Mouse (Mus musculus): ENCODE results near the gene Ccdc136.
"Not testable (repeated sequence)": the region's sequence is repeated elsewhere in the genome, so short reads cannot be mapped to it uniquely, and the experiment has no call there.

The Ccdc136 gene

DNA sequence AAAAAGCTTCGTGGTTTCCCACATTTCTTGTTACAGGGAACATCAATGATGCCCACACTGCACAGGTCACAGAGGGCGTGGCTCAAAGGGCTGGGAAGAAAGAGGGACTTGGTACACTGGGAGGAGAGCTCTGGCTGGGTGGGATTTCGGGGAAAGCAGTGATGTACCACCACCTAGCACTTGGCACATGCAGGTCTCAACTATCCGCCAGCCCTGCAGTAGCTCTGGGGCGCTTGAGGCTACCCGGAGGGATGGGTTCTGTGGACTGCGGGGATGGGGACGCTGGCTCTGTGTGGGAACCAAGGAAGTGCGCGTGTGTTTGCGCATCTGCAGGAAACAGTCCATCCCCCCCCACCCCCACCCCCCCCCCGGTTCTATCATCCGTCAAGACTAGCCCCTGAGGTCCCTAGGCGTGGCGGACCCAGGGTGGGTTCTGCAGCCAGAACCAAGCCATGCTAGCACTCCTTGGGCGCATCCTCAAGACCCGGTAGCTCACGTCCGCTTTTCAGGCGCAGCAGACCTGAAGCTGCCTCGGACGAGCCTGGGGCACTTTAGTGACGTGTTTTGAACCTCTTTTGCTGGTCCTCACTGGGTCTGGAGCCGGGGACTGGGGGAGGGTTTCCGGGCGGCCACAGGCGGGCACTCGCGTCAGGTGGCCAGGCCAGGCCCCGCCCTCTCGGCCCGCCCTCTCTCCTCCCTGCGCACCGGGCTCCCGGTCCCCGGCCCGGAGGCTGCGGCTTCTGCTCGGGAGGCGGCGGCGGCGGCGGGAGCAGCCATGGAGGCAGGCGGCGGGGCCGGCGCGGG is at the start of gene Ccdc136:
Ccdc136 (plus strand) TSS at position 400 of the 804 bp plus-strand sequence.
- peak; percentile 82 to 87 for DNase-seq

DNA sequence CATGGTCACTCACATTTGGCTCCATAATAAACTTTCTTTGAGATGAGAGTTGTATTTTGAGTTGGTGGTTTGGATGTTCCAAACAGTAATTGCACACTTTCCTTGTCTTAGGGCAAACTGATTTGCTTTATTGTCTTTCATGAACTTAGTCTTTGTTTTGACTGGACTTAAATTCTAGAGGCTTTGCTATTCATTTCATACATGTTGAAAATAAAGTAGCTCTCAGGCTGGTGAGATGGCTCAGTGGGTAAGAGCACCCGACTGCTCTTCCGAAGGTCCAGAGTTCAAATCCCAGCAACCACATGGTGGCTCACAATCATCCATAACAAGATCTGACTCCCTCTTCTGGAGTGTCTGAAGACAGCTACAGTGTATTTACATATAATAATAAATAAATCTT is 49.6 kb upstream of the Ccdc136 start:
- DNase-seq: not testable (repeated sequence)

DNA sequence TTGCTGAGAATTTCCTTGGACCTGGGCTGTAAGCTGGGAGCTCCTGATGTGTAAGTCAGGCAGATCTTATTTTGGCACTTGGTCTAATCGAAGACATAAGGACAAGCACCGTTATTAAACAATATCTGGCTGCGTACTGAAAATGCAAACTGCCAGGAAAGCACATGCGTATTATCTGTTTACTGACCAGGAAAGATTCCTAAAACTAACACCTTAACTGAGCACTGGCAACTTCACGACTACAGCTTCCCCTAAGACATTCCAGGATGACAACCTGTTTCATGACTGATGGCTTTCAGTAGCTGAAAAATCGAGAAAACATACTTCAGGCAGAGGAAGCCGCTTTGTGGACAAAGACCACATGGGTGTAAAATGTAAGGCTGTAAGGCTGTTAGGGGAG is 48.9 kb upstream of the Ccdc136 start:
- DNase-seq: no peak

DNA sequence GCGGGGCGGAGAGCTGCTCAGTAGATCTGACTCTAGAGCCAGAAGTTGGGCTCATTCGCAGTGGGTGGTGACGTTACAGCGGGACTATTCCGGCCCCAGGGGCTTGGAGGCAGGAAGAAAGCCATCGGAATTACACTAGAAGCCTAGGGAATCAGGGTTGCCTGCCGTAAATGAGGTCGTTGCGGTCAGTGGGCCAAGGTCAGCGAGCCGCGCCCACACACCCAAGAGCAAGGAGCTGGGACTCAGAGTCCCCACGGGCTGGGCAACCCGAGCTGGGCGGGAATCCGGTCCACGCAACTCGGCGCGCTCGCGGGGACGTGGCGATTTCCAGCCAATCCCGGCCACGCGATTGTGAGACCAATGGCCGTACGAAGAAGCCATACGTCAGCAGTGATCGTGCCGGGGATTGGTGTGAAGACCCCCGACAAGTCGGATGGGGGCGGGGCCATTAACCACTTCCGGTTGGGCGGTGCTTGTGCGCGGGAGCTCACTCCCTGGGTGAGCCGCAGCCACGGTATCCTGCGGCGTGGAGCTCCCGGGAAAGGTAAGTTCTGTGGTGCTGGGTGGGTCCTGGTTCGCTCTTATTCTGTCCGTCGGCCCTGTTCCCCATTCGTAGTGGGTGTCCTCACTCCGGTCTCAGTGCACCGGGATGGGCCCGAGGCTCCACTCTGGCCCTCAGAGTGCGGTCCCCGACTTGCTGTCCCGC is 48.3 kb upstream of the Ccdc136 start, which contains the start of gene Calu:
Calu (plus strand) TSS at position 405 of the 706 bp plus-strand sequence.
- peak; percentile 99 to 100 for DNase-seq

DNA sequence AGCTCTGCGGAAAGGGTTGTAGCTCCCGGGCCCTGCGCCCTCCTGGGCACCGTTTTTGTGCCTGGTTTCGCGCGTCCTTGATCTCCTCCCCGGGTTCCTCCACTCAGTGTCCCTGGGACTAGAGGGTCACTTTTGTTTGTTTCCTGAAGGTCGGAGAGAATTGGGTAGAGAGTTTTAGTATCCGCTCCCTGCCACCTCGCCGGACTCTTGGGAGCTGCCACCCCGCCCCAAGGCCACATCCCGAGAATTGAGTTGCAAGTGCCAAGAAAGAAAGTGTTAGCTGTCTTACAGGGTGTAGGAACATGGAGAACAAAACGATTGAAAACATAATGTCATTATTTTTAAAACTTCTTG is 47.8 kb upstream of the Ccdc136 start:
- DNase-seq: no peak

DNA sequence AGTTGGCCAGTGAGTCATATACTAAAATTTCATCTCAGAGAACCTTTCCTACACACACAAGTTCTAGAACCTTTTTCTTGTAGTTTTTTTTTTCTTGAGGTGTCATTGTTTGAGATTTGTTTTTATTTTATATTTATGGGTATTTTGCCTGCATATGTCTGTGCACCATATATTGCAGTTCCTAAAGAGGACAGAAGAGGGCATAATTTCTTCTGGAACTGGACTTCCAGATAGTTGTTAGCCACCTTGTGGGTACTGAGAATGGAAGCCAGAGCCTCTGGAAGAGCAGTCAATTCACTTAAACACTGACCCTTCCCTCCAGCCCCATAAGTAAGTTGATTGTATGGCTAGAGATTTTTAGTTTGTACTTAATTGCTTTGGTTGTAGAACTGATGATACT is 44.5 kb upstream of the Ccdc136 start:
- no peak for DNase-seq

DNA sequence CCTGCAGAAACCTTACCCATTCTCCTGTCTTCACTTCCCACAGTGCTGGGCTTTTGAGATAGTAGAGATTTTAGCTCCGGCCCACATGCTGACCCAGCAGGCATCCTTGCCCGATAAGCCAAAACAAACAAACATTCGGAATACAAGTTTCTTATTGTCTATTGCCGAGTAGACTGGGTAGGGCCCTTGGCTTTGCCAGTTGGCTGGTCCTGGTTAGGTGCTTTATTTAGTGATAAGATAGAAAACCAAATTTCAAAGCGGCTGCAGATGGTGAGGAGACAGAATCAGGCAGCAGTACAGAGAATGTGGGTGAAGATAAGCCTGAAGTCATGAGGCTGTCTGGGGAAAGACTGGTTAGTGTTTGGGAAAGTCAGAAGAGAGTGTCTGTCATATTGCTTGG is 43.3 kb upstream of the Ccdc136 start:
- no peak for DNase-seq

DNA sequence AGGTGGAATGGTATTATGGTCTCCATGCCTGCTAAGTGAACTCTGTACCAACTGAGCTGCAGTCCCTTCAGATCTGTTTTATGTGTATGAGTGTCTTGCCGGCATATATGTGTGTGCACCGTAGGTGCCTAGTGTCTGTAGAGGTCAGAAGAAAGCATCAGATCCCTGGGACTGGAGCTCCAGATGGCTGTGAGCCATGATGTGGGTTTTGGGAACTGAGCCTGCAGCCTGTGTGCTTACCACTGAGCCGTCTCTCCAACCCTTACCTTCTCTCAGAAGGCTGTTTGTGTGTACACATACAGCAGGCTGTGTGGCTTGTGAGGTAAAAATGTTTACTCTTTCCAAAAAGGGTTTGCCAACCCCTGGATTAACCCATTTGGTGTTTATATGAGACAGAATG is 36.7 kb upstream of the Ccdc136 start:
- peak in 1 of 2 experiments; percentile 38 for DNase-seq

DNA sequence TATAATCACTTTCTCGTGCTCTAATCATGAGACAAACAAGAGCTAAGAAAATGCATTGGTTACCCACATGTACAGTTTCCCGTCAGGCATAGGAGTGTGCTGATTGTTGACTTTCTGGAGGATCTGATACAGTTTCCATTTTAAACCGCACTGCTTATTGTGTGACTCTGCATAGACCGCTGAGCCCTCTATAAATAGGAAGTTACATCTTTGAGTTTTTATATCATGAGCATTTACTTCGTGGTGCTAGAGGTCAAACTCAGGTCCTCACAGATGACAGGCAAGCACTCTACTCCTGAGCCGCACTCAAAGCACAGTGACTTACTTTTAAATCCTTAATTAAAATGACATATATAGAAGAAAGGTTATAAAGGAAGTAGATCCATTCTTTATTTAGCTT is 35.9 kb upstream of the Ccdc136 start:
- DNase-seq: no peak

DNA sequence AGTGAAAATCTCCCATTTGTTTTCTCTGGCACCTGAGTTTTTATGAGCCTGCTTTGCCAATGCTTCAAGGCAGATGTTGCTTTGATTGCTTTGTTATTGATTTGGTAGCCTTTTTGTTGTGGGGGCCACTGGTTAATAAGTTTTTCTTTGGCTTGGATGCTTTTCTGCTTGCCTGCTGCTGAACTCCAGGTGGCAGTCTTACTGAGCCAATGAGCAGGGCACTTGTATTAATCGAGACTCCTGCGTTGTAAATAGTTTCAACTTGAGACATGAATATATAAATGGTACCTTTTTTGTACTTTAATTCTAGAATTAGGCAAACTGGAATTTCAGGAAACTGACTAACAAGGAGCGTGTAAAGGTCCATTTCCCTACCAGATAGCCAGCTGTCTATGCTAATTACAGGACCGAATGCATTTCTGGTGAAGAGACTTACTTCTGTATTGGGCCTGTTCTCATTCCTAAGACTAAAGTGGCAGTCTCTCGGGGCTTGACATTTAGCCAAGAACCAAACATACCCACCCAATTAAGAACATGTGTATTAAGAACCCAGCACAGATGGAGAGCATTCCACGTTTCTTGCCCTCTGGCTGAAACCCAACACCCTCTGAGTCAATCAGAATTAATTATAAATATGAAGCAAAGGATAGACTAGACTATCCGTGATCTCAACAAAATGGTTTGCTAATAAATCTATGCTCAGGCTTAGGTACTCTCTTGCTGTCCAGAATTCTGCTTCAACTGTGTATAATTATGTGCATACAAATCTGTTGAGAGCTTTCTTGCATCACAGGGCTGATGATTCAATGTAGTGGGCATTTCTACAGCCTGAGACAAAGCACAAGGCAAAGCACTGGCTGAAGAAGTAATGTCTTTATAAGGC is 33.6 kb upstream of the Ccdc136 start:
- DNase-seq: peak in 1 of 2 experiments; percentile 40

DNA sequence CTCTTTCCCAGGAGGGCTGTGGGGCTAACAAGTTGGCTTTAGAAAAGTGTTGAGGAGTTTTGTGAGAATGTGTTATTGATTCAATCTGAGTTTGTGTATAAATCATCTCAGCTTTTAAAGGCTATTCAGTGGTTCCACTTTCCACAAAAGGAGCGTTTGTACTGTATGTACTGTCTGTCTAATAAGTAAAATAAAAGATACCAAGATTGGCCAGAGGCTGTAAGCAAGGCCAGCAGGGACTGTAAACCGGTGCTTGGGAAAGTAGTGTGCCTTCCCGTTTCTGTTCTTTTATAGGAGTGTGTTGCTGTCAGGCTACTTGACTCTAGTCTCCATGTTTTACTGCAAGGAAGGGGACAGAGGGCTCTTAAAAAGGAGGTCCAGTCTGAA is 33.0 kb upstream of the Ccdc136 start:
- DNase-seq: no peak

DNA sequence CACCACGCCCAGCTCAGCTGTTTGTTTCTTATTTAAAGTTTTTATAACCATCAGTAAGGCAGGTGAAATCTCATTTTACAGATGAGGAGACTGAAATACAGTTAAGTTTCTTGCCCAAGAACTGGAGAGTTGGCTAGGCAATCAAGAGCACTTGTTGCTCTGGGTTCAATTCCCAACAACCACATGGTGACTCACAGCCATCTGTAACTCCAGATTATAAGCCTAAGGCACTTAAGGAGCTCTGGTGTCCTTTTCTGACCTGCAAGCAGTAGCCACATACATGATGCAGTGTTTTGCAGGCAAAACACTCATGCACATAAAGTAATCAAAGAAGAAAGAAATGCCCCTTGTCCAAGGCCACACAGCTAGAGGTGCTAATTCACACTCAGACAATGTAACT is 30.8 kb upstream of the Ccdc136 start:
- DNase-seq: no peak

DNA sequence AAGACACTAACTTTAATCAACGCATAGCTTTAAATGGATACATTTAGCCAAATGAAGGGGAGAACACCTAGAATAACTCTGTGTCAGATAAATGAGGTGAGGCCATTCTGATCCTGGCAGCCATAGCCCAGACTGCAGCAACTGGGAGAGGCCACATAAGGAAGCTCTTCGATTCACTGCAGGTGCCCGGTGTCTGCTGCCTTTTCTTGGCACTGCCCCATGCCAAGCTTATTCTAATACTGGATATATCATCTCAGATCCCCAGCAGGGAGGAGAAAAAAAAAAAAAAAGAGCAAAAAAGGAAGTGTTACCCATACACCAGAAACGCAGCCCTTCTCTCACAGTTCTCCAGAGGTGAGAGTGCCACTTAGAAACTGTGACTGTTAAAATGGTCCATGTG is 18.7 kb upstream of the Ccdc136 start:
- DNase-seq: peak; percentile 54 to 55

DNA sequence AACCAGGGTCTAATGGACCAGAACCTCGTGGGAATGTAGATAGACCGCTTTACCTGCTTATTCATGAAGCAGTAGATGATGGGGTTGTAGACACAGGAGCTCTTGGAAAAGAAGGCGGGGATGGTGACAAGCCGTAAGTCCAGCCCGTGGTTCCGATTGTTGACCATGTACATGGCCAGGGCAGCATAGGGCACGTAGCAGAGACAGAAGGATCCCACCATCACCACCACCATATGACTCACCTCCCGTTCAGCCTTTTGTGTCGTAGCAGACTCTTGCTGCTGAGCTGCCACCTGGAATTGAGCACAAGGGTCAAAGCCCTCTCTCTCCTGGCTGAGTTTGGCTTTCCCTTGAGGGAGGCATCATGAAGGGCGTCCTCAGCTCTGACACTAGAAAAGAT is 17.4 kb upstream of the Ccdc136 start:
- DNase-seq: no peak

DNA sequence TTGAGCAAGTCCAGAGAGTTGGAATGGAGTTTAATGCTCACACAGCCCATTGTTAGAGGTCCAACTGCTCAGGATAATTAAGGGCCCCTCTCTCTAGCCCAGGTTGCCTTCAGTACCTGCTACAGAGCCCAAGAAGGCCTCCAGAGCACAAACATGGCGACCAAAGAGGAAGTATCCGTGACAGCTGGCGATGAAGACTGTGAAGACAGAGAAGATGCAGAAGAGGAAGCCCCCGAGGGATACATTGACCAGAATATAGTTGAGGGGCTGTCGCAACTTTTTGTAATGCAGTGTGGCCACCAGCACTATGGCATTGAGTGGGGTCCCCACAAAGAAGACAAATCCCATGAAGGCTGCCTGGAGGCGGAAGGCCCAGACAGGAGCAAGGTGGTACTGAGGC is 16.2 kb upstream of the Ccdc136 start:
- no peak for DNase-seq

DNA sequence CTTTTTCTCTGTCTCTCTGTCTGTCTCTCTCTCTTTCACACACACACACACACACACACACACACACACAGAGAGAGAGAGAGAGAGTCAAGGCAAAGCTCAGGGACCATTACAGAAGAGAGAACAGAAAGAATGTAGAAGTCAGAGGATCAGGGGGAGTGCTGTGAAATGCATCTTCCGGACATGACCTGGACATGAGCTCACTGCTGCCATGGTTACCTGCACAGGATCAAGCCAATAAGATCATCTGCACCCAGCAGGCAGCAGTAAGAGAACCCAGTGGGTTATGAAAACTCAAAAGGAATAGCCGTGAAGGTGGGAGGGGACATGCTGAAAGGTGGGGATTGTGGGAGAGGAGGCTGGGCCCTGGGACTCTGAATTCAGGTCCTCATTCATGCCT is 13.7 kb upstream of the Ccdc136 start:
- DNase-seq: peak in 1 of 2 experiments; percentile 31

DNA sequence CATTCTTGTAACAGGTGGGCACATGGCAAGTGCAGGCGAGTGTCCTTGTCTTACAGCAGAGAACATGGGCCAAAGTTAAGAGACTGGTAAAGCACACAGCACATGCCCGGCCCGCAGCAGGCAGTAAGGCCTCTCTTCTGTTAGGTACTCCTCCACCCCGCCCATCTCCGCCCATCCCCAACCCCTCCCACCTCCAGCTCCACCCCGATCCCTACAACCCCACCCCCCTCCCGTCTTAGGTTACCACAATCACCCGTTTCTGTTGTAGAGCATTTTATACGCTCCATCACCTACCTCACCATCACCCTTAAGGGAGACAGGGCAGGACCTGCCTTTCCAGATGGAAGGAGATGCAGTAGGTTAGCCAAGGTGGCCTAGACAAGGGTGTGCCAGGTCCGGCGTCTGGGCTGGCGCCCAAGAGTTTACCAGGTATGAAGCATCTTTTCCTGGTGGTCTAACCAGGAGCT is 8.0 kb upstream of the Ccdc136 start, which contains the start of gene Opn1sw:
Opn1sw (minus strand) TSS at position 417 of the 467 bp plus-strand sequence.
- DNase-seq: peak in 1 of 2 experiments; percentile 58

DNA sequence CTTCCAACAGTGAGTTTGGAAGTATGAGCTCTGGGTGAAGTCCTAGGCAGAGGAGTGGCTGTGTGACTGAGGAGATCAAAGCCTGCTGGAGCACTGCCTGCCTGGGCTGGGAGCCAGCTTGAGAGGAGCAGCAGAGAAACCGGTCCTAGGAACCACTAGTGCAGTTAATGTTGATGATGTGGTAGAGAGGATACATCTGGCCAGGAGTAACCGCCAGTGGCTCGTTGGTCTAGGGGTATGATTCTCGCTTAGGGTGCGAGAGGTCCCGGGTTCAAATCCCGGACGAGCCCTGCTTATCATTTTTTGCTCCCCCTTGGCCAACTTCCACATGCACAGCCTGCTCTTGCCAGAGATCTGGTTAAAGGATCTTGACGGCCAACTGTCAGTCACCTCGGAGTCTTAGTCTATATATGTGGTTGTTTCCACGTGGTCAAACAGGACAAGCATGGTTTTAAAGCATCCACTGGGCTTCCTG is 7.5 kb upstream of the Ccdc136 start:
- peak; percentile 96 to 97 for DNase-seq

DNA sequence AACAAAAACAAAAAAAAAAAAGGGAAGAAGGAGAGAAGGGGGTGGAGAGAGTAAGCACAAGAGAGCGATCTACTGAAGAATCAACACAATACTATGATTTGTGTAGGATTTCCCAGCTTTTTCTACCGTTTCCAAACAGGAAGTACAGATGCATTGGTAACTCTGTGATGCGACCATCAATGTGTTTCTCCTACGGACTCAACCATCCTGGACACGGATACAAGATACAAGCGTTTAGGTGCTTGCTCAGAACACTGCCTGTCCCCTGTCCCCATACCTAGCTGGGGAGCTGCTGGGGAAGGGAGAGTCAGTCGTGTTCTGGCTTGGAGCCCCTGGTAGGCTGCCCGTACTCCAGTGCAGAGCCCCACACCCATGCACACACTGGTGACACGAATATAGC is 6.7 kb upstream of the Ccdc136 start:
- peak in 1 of 2 experiments; percentile 35 for DNase-seq

DNA sequence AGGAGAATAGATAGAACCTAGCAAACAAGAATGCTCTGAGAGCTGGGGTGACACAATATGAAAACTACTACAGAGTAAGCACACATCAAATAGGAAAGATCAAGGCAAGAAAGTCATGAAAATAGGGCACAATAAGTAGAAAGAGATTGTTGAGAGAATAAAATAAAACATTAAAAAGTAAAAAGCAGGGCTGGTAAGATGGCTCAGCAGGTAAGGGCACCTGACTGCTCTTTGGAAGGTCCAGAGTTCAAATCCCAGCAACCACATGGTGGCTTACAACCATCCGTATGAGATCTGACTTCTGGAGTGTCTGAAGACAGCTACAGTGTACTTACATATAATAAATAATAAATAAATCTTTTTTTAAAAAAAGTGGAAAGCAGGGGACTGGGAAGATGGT is 5.6 kb upstream of the Ccdc136 start:
- not testable (repeated sequence) for DNase-seq

DNA sequence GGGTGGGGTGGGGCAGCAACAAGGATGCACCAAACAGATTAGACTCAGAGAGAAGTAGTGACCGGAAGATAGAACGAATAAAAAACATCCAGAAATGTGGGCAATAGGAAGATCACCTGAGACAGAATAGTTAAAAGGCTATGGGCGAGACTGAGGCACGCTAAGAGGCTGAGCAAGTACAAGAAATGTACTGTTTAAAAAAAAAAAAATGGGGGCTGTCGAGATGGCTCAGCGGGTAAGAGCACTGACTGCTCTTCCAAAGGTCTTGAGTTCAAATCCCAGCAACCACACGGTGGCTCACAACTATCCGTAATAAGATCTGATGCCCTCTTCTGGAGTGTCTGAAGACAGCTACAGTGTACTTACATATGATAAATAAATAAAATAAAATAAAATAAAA is 4.9 kb upstream of the Ccdc136 start:
- not testable (repeated sequence) for DNase-seq

DNA sequence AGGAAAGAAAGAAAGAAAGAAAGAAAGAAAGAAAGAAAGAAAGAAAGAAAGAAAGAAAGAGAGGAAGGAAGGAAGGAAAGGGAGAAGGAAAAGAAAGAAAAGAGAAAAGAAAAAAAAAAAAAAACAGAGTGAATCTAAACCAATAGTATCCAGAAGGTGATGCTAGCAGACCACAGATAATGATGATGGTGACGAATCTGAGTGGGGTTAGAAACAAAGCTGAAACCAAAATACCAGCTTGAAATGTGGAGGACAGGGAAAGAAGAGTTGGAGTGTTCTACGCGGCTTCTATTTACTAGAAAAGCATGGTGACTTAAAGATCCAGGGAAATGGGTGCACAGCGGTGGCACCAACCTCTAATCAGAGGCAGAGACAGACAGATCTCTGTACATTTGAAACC is 4.3 kb upstream of the Ccdc136 start:
- DNase-seq: no peak

DNA sequence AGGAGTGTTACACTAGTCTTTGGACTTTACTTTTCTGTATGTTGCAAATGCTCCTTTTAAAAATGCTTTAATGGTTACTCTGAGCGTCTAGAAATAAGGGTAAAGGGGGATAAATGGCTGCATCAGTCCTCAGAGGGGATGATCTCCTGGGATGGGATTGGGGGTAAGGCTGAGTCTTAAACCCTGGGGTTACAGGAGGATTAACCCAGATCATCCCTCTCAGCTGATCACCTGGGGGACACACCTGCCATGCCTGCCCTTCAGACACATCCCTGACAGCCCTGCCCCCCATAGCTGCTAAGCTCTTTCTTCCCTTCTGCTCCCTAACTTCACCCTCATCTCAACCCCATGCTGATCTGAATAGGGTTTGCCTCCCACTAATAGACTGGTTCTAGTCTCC is 1.8 kb upstream of the Ccdc136 start:
- no peak for DNase-seq
